Mouse (Mus musculus) spleen, postnatal 14 days (tissue): Measurements from ENCODE around the gene Lrrc63.

Experiments used
- DNase-seq, 2 experiments: peaks; one replicate each; pipeline ENCODE4 v3.0.0; 2021 to 2022; ENCODE audit warnings: low spot score in 2 of 2

Gene Lrrc63

GRCm38 (mm10) chr14:75138503-75138902 lies 7.8 kb upstream of the Lrrc63 start:
- DNase-seq = peak; percentile 43 to 46

- no peak for DNase-seq
Observed at GRCm38 (mm10) chr14:75136119-75136966, 5.7 kb upstream of the Lrrc63 start.

- DNase-seq = no peak
Observed at GRCm38 (mm10) chr14:75131324-75131935, 749 bp upstream of the Lrrc63 start.

- no peak for DNase-seq
Observed at GRCm38 (mm10) chr14:75121658-75122057, 9.0 kb downstream of the Lrrc63 start.

GRCm38 (mm10) chr14:75102956-75103355 lies 27.7 kb downstream of the Lrrc63 start:
- no peak for DNase-seq

GRCm38 (mm10) chr14:75077946-75078345 lies 52.7 kb downstream of the Lrrc63 start:
- no peak for DNase-seq

GRCm38 (mm10) chr14:75075299-75076180 lies 55.1 kb downstream of the Lrrc63 start:
- DNase-seq = no peak

- DNase-seq = no peak
Observed at GRCm38 (mm10) chr14:75071091-75071490, 59.6 kb downstream of the Lrrc63 start.

GRCm38 (mm10) chr14:75069356-75069979 lies 61.2 kb downstream of the Lrrc63 start:
- DNase-seq = peak in 1 of 2 experiments; percentile 19

GRCm38 (mm10) chr14:75068430-75069112 lies 62.1 kb downstream of the Lrrc63 start:
- no peak for DNase-seq

- DNase-seq = no peak
Observed at GRCm38 (mm10) chr14:75065211-75065610, 65.5 kb downstream of the Lrrc63 start.

- DNase-seq = peak; percentile 11 to 27
Observed at GRCm38 (mm10) chr14:75064520-75064919, 66.2 kb downstream of the Lrrc63 start.

GRCm38 (mm10) chr14:75063936-75064335 lies 66.7 kb downstream of the Lrrc63 start:
- no peak for DNase-seq

GRCm38 (mm10) chr14:75060562-75060961 lies 70.1 kb downstream of the Lrrc63 start:
- no peak for DNase-seq

GRCm38 (mm10) chr14:75056861-75057431 lies 73.7 kb downstream of the Lrrc63 start:
- peak in 1 of 2 experiments; percentile 17 for DNase-seq

- no peak for DNase-seq
Observed at GRCm38 (mm10) chr14:75054455-75055343, 76.0 kb downstream of the Lrrc63 start.

GRCm38 (mm10) chr14:75052451-75052850 lies 78.2 kb downstream of the Lrrc63 start:
- no peak for DNase-seq

- no peak for DNase-seq
Observed at GRCm38 (mm10) chr14:75045184-75045583, 85.5 kb downstream of the Lrrc63 start.

GRCm38 (mm10) chr14:75035431-75035830 lies 95.2 kb downstream of the Lrrc63 start:
- DNase-seq = no peak
